Mouse (Mus musculus): ENCODE data around the gene Olfr149.
"Not testable (repeated sequence)": the region's sequence is repeated elsewhere in the genome, so short reads cannot be mapped to it uniquely, and the experiment has no call there.

Olfr149 gene

DNA sequence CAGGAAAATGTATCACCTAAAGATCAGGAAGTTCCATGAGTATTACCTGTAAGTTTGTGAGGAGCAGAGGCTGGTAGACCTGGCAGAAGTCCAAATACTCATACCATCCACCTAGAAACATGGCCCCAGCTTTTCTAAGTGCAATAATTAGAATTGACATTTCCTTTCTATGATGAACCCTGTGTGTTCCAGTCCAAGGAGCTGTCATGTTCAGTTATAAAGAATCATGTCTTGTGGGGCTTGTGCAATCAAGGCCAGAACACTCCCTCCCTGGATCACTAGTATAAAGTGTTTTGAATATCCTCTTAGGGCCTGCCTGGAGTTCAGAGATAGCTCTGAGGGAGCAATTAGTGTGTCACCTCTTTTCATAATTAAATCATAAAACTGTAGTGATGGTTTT, at the start of gene Olfr149:
Gene Olfr149 (minus strand): TSS at position 101 of the 400 bp plus-strand sequence.
- DNase-seq: no peak

DNA sequence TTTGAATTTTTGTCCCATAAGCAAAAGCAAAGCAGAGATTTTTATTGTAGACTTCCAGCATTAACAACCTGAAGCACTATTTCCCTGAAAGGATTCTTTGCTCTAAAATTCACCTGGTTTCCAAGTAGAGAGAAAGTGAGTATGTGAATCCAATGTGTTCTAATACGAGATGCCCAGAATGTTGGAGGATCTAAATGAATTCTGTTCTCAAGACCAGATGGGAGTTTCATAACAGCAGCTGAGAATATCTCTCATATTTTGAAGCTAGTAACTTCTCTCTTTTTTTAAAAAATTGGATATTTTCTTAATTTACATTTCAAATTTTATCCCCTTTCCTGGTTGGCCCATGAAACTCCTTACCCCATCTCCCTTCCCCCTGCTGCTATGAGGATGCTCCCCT, 39.5 kb upstream of the Olfr149 start:
- no peak for DNase-seq

DNA sequence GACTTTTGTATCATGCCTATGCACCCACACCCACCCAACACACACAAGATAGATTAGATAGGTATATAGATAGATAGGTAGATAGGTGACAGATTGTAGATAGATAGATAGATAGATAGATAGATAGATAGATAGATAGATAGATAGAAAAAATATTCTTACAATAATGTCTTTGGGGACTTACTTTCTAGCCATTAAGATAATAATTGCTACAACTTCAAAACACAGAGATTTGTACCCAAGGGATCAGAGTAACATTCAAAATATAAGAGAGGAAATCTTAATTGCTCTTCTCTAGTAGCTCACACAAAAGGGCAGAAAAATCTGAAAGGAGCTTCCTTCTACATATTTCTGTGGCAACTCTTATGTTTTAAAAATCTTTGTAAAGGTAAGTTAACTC, 39.0 kb upstream of the Olfr149 start, which contains the start of gene Olfr967:
Gene Olfr967 (plus strand): TSS at position 301 of the 400 bp plus-strand sequence.
- no peak for DNase-seq

DNA sequence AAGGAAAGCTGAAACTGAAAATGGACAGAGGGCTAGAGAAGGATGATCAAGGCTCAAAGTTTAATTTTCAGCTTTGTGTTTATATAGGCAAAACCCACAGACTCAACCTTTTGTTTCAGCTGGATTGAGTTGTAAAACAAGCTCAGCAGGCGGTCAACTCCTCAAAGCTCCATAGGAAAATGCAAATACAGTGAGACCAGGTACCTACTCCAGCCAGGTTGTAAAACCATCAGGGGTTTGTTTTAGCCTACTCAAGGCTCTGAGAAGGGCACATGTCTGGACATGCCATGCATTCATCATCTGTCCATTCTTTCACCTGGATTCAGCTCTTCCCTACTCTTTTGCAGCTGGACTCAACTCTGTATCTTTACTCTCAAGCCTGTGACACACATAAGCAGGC, 33.8 kb upstream of the Olfr149 start:
- no peak for DNase-seq

DNA sequence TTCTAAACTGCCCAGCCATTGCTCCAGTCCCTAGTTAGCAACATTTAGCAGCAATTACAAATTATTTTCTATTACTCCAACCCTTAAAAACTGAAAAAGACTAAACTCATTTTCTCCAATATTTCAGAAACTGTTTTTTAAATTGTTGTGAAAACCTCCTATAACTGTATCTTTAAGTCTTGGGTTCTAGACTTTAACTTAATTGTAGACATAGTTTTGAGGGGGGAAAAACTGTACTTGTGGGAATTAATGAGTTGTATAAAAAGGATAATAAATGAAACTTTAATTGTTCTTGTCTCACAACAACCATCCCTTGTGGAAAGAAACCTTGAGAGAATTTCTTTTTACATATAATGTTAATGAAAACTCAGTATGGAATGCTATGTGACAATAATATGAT, 23.8 kb upstream of the Olfr149 start, which contains the start of gene Olfr150:
Gene Olfr150 (plus strand): TSS at position 301 of the 400 bp plus-strand sequence.
- DNase-seq: no peak

DNA sequence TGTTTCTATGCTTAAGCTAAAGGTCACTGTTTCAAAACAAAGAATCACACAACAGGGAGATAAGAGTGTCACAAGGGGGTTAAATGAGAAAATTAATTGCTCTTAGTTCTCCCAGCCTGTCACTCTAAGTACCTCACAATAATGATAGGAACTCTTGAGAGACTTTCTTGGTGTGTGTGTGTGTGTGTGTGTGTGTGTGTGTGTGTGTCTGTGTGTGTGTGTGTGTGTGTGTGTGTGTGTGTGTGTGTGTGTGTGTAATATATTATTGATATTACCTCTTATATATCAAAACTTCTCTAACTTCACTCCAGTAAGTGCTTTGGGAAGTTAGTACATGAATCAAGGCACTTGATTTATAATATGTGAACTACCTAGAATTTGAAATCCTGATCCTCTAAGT, 4.1 kb upstream of the Olfr149 start, which contains the start of gene Olfr965:
Gene Olfr965 (plus strand): TSS at position 301 of the 400 bp plus-strand sequence.
- no peak for DNase-seq

DNA sequence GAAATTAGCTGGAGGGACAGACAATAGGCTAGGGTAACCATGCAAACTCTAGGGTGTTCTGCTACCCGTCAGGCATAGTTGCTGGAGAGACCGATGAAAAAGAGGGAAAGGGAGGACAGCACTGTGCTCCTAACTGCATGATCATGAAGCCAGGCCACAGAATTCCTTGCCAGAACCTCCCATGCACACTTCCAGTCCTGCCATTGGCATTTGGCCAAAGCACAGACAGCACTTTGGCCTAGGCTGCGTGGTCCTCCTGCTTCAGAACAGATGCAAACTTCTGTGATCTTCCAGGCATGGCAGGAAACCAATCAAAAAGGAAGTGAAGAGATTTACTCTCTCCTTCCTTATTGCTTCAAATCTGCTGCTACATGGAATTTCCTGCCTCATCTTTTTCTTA, 2.0 kb upstream of the Olfr149 start:
- peak; percentile 1 for DNase-seq

DNA sequence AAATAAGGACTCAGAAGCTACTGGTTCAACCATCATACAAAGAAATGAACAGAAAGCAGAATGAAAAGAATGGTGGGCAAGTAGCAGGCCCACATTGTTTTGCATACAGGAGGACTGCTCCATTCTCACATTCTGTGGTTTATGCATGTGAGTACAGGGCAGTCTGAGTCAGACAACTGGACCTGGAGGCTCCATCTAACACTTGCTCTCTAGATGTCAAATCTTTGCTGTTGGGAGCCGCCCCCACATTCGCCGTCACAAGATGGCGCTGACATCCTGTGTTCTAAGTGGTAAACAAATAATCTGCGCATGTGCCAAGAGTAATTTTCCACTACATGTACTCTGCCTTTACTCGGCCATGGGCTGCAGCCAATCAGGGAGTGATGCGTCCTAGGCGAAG, 5.8 kb downstream of the Olfr149 start:
- not testable (repeated sequence) for DNase-seq

DNA sequence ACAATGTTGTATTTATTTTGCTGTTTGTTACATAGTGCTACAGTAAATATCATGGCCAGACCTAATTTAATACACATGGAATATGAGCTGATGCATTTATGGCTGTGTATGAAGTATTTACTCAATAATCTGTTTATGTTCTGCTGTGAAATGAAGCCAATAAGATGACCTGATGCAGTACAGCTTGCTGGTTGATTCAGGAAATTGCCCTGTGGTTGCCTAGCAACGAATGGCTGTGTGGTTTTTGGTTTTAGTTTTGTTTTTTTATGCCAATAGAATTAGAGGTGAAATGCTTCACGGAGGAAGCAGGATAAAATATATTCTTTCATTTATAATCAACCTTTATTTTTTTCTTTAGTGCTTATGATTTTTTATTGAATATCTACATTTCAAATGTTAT, 27.6 kb downstream of the Olfr149 start:
- no peak for DNase-seq

DNA sequence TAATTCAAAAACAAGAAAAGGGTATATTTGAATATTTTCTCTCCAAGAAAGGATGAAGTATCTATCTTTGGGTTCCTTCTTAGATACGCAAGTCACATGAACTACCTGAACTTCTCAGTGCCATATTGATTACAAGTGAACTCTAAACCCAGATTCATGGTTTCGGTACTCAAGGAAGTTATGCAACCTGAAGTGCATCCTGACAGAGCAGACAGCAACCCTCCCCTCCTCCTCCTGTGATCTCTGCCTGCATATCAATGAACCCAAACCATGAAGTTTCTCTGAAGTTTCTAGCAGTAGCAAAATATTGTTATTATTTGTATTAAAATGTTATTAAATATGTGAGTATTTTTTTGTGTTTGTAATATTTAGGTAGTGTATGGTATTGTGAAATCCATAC, 28.4 kb downstream of the Olfr149 start:
- DNase-seq: no peak

DNA sequence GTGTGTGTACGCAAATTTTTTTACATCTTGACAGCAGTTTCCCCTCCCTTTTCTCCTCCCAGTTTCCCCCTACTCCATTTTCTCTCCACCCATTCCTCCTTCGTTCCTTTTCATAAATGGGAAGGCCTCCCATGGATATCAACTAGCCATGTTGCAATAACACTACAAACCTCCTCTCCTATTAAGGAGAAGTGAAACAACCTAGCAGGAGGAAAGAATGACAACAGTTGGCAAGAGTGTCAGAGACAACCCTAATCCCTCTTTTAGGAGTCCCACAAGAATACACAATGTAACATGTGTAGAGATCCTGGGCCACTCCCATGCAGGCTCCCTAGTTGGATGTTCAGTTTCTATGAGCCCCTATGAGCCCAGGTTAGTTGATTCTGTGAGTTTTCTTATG, 32.1 kb downstream of the Olfr149 start:
- no peak for DNase-seq

DNA sequence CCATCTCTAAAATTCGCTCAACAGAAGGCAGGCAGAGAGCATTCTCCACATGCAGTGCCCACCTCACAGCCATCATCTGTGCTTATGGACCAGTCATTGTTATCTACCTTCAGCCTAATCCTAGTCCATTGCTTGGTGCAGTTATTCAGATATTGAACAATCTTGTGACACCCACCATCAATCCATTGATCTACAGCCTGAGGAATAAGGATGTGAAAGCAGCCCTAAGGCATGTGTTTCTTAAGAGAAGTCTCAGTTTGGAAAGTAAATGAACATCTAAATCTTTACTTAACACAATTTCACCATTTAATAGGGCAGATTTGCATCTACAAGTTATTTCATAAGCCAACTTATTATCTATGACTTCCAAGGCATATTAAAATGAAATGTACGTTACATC, 37.2 kb downstream of the Olfr149 start:
- no peak for DNase-seq

DNA sequence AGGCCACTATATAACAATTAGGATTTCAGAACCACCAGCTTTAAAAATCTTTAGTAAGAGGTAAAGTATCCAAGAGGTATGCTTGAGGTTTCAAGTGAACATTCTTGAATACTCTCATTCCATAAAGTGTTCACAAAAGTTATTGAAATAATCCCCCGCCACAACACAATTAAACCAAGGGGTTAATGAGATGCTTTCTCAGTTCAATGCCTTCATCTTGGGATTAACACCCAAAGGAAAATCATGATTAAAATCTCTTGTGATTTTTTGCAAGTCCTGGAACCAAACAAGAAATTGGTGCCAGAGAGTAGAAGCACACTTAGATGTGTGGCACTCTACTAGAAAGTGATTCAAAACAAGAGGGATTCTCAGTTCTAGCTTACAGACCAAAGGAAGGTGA, 40.0 kb downstream of the Olfr149 start, which contains the start of gene Olfr963:
Gene Olfr963 (plus strand): TSS at position 301 of the 400 bp plus-strand sequence.
- DNase-seq: no peak

DNA sequence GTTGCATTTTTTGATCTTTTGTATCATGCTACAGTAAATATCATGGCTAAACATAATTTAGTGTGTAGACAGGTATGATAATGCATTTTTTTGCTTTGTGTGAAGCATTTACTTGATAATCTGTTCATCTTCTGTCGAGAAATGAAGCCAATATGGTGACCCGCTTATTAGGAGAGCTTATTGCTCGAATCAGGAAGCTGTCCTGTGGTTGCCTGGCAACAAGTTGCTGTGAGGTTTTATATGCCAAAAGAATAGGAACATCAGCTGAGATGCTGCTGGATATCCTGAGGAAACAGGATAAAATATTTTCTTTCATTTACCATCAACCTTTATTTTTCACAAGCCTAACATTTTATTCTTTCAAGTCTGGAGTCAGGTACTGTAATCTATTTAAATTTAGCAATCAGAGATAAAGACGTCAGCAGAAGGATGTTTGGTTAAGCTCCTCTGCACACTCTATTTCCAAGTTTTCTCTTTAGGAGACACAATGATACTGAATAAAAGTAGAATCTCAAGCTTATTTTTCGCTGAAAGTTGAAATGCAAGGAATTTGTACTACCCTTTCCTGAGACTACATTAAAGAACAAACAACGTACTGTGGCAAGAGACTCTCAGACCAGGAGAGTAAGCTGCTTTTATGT, 52.0 kb downstream of the Olfr149 start:
- no peak for DNase-seq

Data from lung, postnatal 14 days (tissue).